8 mouse cellular contexts compared by ENCODE assay signal in the genomic region with DNA sequence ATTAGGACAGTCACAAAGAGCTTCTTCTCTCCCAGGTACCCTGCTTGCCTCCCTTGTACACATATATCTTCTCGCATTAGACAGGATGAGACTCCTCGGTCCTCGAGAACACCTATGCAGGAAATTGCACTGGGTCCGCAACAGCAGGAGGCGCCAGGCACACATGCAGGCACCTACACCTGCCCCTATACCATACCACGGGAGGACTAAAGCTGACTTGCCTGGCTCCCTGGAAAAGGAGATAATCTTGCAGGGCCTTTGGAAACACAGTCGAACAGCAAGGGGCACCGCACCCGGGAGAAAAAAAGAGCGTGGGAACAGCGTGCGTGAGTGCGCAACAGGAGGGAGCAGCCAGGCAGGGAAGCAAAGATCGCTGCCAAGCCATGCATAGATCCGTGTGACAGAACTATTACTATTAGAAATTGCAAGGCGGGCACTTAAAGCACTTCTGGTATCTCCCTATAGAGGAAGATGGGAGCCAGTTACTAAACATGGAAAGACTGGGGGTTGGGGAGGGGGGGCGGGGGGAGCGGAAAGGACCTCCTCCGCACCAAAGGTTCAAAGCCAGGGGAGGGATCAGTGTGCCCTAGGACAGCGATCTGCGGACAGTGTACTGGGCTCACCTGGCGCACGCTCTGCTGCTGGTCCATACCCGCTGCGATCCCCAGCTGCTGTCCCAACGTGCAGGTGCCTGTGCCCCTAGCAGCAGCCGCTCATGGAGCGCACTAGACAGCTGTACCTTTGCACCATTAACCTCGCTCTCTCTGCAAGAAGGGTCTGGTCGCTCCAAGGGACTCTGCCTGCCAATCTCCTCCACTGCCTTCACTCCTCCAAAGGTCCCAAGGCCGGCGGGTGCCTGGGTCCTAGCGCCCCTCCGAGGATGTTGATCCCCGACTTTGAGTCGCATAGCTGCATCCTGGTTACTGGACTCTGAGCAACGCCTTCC. TPM values are rescaled to one million over a fixed set of nuclear protein-coding genes. Genes with fewer than 3 reads are reported as not detected.
DNase-seq lines count a peak whose midpoint lies in the region; ATAC-seq and TF ChIP-seq lines count a peak whose summit lies in the region.

A gene (minus strand): TSS at position 826 of the 946 bp plus-strand sequence.

- 8% methylated on average over 37 of the region's 37 CpGs for WGBS in lung, adult 2 months
- WGBS in forebrain, embryonic 10.5 days = 4% methylated on average over 37 of the region's 37 CpGs
- 5% methylated on average over 34 of the region's 37 CpGs for WGBS in intestine, embryonic 14.5 days
- WGBS in small intestine, adult 2 months = 3% methylated on average over 37 of the region's 37 CpGs

- peak; percentile 68; the same call in 1 of the 2 replicates for ATAC-seq in intestine, embryonic 14.5 days (replicated peaks; ENCODE audit: low FRiP score, low TSS enrichment, low read depth)

- peak within 1 kb of the TSS; percentile 51 for H3K4me2 ChIP-seq in intestine, embryonic 14.5 days (ENCODE audit: low read length)

- no peaks in the 10 kb centered on the region for H3K36me3 ChIP-seq in forebrain, embryonic 10.5 days (replicated peaks)
- no peaks in the 10 kb centered on the region for H3K36me3 ChIP-seq in intestine, embryonic 14.5 days (ENCODE audit: control insufficient read depth, insufficient read depth, low read length)
- no peaks in the 10 kb centered on the region for H3K36me3 ChIP-seq in small intestine, adult 2 months (ENCODE audit: control insufficient read depth, insufficient read depth, low read length)

- no peaks in the 10 kb centered on the region for H3K9me3 ChIP-seq in forebrain, embryonic 10.5 days
- H3K9me3 ChIP-seq in intestine, embryonic 14.5 days (ENCODE audit: control insufficient read depth, low read length) = no peaks in the 10 kb centered on the region

- H3K4me3 ChIP-seq in lung, adult 2 months (replicated peaks; ENCODE audit: extremely low read depth, low read depth, low read length) = peak within 1 kb of the TSS; percentile 36
- H3K4me3 ChIP-seq in forebrain, embryonic 10.5 days = peak within 1 kb of the TSS; percentile 54
- H3K4me3 ChIP-seq in intestine, embryonic 14.5 days (ENCODE audit: low read depth, low read length) = peak within 1 kb of the TSS; percentile 34
- H3K4me3 ChIP-seq in small intestine, adult 2 months (ENCODE audit: low read depth, low read length) = peak within 1 kb of the TSS; percentile 96

- peak; percentile 48 for TF ChIP-seq CTCF in lung, adult 2 months (IDR thresholded peaks at IDR 0.05; ENCODE audit: insufficient read depth, low read length)
- TF ChIP-seq CTCF in small intestine, adult 2 months (IDR thresholded peaks at IDR 0.05; ENCODE audit: extremely low read depth, insufficient read length, insufficient replicate concordance, low read depth, low read length) = peak; percentile 78

- peaks cover 41% of the 10 kb centered on the region for H3K27me3 ChIP-seq in forebrain, embryonic 10.5 days (ENCODE audit: poor library complexity, severe bottlenecking)
- H3K27me3 ChIP-seq in intestine, embryonic 14.5 days (replicated peaks; ENCODE audit: control insufficient read depth, insufficient read depth, low read length) = peaks cover 19% of the 10 kb centered on the region
- no peaks in the 10 kb centered on the region for H3K27me3 ChIP-seq in small intestine, adult 2 months (ENCODE audit: control insufficient read depth, insufficient read depth, low read length)

- no peak for TF ChIP-seq POLR2A in lung, adult 2 months (IDR thresholded peaks at IDR 0.05; ENCODE audit: borderline replicate concordance, extremely low read depth, low read depth, low read length)
- no peak for TF ChIP-seq POLR2A in small intestine, adult 2 months (IDR thresholded peaks at IDR 0.05; ENCODE audit: low read depth, low read length)

- peak; percentile 21 for DNase-seq in lung, adult 2 months
- DNase-seq in lung, postnatal 14 days = no peak
- peak; percentile 44 for DNase-seq in forebrain, embryonic 10.5 days (ENCODE audit: extremely low spot score, low spot score)
- peak; percentile 71 for DNase-seq in intestine, embryonic 14.5 days (ENCODE audit: low spot score)
- peak; percentile 48 to 51 for DNase-seq in left cerebral cortex, adult 18-20 months (ENCODE audit: low spot score in 2 of 2)
- DNase-seq in lung, postnatal 4 days = peak; percentile 14 to 27
- no peak for DNase-seq in gastrocnemius, postnatal 10 days

- H3K4me1 ChIP-seq in lung, adult 2 months (ENCODE audit: control insufficient read depth, insufficient read depth, low read length) = no peaks in the 10 kb centered on the region; the same call in 1 of the 2 replicates
- H3K4me1 ChIP-seq in forebrain, embryonic 10.5 days = peaks cover 10% of the 10 kb centered on the region
- H3K4me1 ChIP-seq in intestine, embryonic 14.5 days (replicated peaks; ENCODE audit: control insufficient read depth, insufficient read depth, low read length) = no peaks in the 10 kb centered on the region; the same call in 1 of the 2 replicates
- peaks cover 28% of the 10 kb centered on the region for H3K4me1 ChIP-seq in small intestine, adult 2 months (ENCODE audit: control insufficient read depth, insufficient read depth, insufficient read length, low read length)

- no peak within 1 kb of the TSS; the same call in 1 of the 2 replicates for H3K9ac ChIP-seq in intestine, embryonic 14.5 days (ENCODE audit: low read length)

- H3K27ac ChIP-seq in forebrain, embryonic 10.5 days = no peak within 1 kb of the TSS
- no peak within 1 kb of the TSS for H3K27ac ChIP-seq in intestine, embryonic 14.5 days (ENCODE audit: low read depth)
- H3K27ac ChIP-seq in small intestine, adult 2 months (ENCODE audit: insufficient read depth, low read depth, low read length) = 0 out of 2 replicates have a peak within 1 kb of the TSS, but pooled peaks have one; percentile 49

RNA-seq across cellular contexts. Expression of the gene that starts here (rescaled TPM):
- 38.8 and 52.6 TPM in 2 replicates for polyA plus RNA-seq in lung, adult 2 months (2012; rRNA removed)
- 1.4 and 1.5 TPM in 2 replicates for polyA plus RNA-seq in forebrain, embryonic 10.5 days (2016; fragmentation: Nextera tagmentation; extraction: Ambion mirVana)
- polyA plus RNA-seq in intestine, embryonic 14.5 days (2014; fragmentation: Nextera tagmentation; extraction: Ambion mirVana) = 6.4 and 6.9 TPM in 2 replicates
- total RNA-seq in left cerebral cortex, adult 18-20 months (2021) = 100 to 1,000 TPM; 137 to 147 TPM
- polyA plus RNA-seq in small intestine, adult 2 months (2012; rRNA removed) = 3.4 and 4.8 TPM in 2 replicates
- total RNA-seq in gastrocnemius, postnatal 10 days (2021) = 1 to 10 TPM; 4.8 to 6.1 TPM

Comparison
In these comparisons a context has a peak if more than half of its experiments do, and no peak if none do; other contexts are left out.
1. RNA of the gene that starts here (total RNA-seq): 137 to 147 TPM in left cerebral cortex, adult 18-20 months; 4.8 to 6.1 TPM in gastrocnemius, postnatal 10 days; every median in the first group is over 10 times any median in the second.
2. DNase-seq: peak in lung, adult 2 months (single experiment), forebrain, embryonic 10.5 days (single experiment), intestine, embryonic 14.5 days (single experiment), left cerebral cortex, adult 18-20 months (2 of 2) and lung, postnatal 4 days (2 of 2); none in lung, postnatal 14 days (single experiment) and gastrocnemius, postnatal 10 days (single experiment).
3. H3K4me3 ChIP-seq: peak in every context shown above with its lines; median percentile 96 in small intestine, adult 2 months; 54 in forebrain, embryonic 10.5 days; 36 in lung, adult 2 months; 34 in intestine, embryonic 14.5 days.